Mouse (Mus musculus): ENCODE results near the gene Bcl2l13.

GRCm38 (mm10) chr6:120788068-120788607, 47.9 kb upstream of the Bcl2l13 start:
- TF ChIP-seq POLR2A (IDR thresholded peaks at IDR 0.05; ENCODE audit: insufficient read depth, low read depth, low read length) (no peak), CTCF (IDR thresholded peaks at IDR 0.05; ENCODE audit: insufficient read depth, low read depth, low read length) (no peak)

All from olfactory bulb, adult 2 months (tissue).